Mouse (Mus musculus) kidney, adult 2 months (tissue): ENCODE results near the gene Aftph.

ENCODE experiments used
- CTCF ChIP-seq: fragments of 200-500 bp; conservative IDR thresholded peaks from 2 replicates; pipeline ENCODE4 v1.5.1; 2011; ENCODE audit warnings: low read depth, mild to moderate bottlenecking, control low read depth, low read length, moderate library complexity, mixed read lengths; ENCODE audit not compliant: insufficient read depth, insufficient read length
- POLR2A ChIP-seq: fragments of 200-500 bp; IDR thresholded peaks from one replicate; pipeline ENCODE4 v1.6.1; 2011; ENCODE audit warnings: low read depth, low read length, control low read depth

DNA sequence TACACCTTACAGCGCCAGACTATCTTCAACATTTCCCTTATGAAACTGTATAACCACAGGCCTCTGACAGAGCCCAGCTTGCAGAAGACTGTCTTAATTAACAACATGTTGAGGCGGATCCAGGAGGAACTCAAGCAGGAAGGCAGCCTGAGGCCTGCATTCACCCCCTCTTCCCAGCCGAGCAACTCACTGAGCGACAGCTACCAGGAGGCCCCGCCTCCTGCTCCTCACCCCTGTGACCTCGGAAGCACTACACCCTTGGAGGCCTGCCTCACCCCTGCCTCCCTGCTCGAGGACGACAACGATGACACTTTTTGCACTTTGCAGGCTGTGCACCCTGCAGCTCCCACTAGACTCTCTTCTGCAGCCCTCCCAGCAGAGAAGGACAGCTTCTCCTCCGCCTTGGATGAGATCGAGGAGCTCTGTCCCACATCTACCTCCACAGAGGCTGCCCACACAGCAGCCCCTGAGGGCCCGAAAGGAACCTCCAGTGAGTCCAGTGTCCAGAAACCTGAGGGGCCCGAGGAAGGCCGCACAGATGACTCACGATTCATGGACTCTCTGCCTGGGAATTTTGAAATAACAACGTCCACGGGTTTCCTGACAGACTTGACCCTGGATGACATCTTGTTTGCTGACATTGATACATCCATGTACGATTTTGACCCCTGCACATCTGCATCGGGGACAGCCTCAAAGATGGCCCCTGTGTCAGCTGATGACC lies 93.3 kb downstream of the Aftph start:
- TF ChIP-seq CTCF = no peak
- TF ChIP-seq POLR2A = no peak
